Mouse (Mus musculus) embryonic facial prominence, embryonic 15.5 days (tissue): ENCODE results near the gene Pirb. TPM values are rescaled to one million over a fixed set of nuclear protein-coding genes. Genes with fewer than 3 reads are reported as not detected.
"Not testable (repeated sequence)": the region's sequence is repeated elsewhere in the genome, so short reads cannot be mapped to it uniquely, and the experiment has no call there.

Source experiments
- ATAC-seq: fragments of 200-750 bp; cut with Nextera tagmentation; 2 replicates; pipeline ENCODE4 v1.8.0; 2017; ENCODE audit warnings: low read depth, moderate TSS enrichment; ENCODE audit not compliant: insufficient number of reproducible peaks, low FRiP score, low TSS enrichment
- H3K27ac ChIP-seq: fragments of 300-500 bp; sonication (generic); replicated peaks from 2 replicates; pipeline ENCODE4 v1.5.1; 2015; ENCODE audit warnings: mild to moderate bottlenecking, inconsistent platforms
- H3K27me3 ChIP-seq: fragments of 300-500 bp; sonication (generic); 2 replicates; pipeline ENCODE4 v1.6.1; 2015; ENCODE audit warnings: inconsistent platforms
- H3K36me3 ChIP-seq: fragments of 300-500 bp; sonication (generic); 2 replicates; pipeline ENCODE4 v1.6.1; 2015; ENCODE audit warnings: mild to moderate bottlenecking, inconsistent platforms
- H3K4me1 ChIP-seq: fragments of 300-500 bp; sonication (generic); 2 replicates; pipeline ENCODE4 v1.6.1; 2015; ENCODE audit warnings: inconsistent platforms
- H3K4me2 ChIP-seq: fragments of 300-500 bp; sonication (generic); replicated peaks from 2 replicates; pipeline ENCODE4 v1.6.1; 2015; ENCODE audit warnings: mild to moderate bottlenecking, inconsistent platforms
- H3K4me3 ChIP-seq: fragments of 300-500 bp; sonication (generic); replicated peaks from 2 replicates; pipeline ENCODE4 v1.5.1; 2015; ENCODE audit warnings: mild to moderate bottlenecking, inconsistent platforms
- H3K9ac ChIP-seq: fragments of 300-500 bp; sonication (generic); 2 replicates; pipeline ENCODE4 v1.6.1; 2015; ENCODE audit warnings: inconsistent platforms
- H3K9me3 ChIP-seq: fragments of 300-500 bp; sonication (generic); replicated peaks from 2 replicates; pipeline ENCODE4 v1.6.1; 2016; ENCODE audit warnings: inconsistent platforms
- WGBS: fragments of 180-500 bp; shearing (Covaris S2); methylation state at CpG from one replicate; pipeline ENCODE4 v1.1.7; 2015; 5-methylcytosine and 5-hydroxymethylcytosine counted together
- polyA plus RNA-seq: library from polyadenylated mRNA; unstranded; fragments of >200 nt; fragmentation: Nextera tagmentation; extraction: Ambion mirVana; gene quantifications from 2 replicates; pipeline ENCODE4 v1.2.1, GENCODE M21; 2015

Pirb gene
- 1.4 and 1.6 TPM in 2 replicates for polyA plus RNA-seq

GRCm38 (mm10) chr7:3720268-3720667 lies at the start of gene Pirb:
Pirb (minus strand) TSS chr7:3720391.
- H3K4me3 ChIP-seq, H3K27me3 ChIP-seq, H3K4me1 ChIP-seq, H3K9ac ChIP-seq, H3K27ac ChIP-seq, H3K9me3 ChIP-seq, ATAC-seq, H3K36me3 ChIP-seq, H3K4me2 ChIP-seq: not testable (repeated sequence)
- 83% methylated on average over 1 of the region's 3 CpGs for WGBS

DNA sequence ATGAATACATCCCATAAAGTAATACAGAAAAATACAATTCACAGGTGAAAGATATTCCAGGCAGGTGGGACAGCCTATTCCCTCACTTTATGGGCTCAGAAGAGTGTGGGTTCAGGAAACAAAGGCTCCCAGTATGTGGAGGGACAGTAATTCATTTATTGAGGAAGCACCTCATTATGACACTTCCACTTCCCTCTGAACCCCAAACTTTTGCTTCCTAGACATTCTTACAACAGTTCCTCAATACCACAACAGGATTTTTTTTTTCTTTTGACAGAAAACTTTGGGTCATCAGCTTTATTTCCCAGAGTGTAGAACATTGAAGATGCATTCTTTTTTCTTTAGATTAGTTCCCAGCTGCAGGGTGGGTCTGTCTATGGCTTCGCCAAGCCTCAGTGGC lies 12.5 kb upstream of the Pirb start:
- not testable (repeated sequence) for H3K4me3 ChIP-seq, H3K4me2 ChIP-seq, ATAC-seq, H3K27ac ChIP-seq, H3K27me3 ChIP-seq, H3K9ac ChIP-seq, H3K4me1 ChIP-seq, H3K36me3 ChIP-seq, H3K9me3 ChIP-seq
- no CpG with 5 or more reads among the region's 1 CpGs for WGBS

DNA sequence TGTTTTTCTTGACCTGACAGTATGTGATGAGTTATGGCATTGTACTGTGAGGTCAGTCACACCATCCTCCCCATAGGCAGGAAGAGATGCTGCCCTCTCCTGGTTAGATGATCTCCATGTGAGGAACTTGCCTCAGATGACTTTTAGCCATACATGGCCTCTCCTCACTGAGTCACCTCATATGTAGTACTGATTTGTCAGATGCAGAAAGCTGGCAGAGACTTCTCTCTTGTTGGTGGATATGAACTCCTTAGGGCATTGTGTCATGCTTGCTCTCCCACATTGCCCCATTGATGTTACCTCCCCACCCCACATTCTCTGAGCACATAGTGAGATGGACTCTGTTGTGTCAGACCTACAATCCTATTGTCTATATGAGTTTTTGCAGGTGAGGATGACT lies 5.3 kb upstream of the Pirb start:
- not testable (repeated sequence) for ATAC-seq, H3K9me3 ChIP-seq, H3K36me3 ChIP-seq

GRCm38 (mm10) chr7:3715249-3715648 lies 4.9 kb downstream of the Pirb start:
- Histone ChIP-seq H3K4me2 (no peak overlapping the region), H3K4me1 (no peaks in the 10 kb centered on the region), H3K27me3 (no peaks in the 10 kb centered on the region), H3K27ac (no peak overlapping the region), H3K36me3 (no peaks in the 10 kb centered on the region), H3K9ac (no peak overlapping the region), H3K4me3 (no peak overlapping the region), H3K9me3 (no peaks in the 10 kb centered on the region)
- 62% methylated on average over 1 of the region's 1 CpGs for WGBS
- no peak for ATAC-seq

More for the DNA sequence above, 5.3 kb upstream of the Pirb start:
- not testable (repeated sequence) for H3K9ac ChIP-seq, H3K27me3 ChIP-seq, H3K4me3 ChIP-seq, H3K4me1 ChIP-seq, H3K4me2 ChIP-seq, H3K27ac ChIP-seq

DNA sequence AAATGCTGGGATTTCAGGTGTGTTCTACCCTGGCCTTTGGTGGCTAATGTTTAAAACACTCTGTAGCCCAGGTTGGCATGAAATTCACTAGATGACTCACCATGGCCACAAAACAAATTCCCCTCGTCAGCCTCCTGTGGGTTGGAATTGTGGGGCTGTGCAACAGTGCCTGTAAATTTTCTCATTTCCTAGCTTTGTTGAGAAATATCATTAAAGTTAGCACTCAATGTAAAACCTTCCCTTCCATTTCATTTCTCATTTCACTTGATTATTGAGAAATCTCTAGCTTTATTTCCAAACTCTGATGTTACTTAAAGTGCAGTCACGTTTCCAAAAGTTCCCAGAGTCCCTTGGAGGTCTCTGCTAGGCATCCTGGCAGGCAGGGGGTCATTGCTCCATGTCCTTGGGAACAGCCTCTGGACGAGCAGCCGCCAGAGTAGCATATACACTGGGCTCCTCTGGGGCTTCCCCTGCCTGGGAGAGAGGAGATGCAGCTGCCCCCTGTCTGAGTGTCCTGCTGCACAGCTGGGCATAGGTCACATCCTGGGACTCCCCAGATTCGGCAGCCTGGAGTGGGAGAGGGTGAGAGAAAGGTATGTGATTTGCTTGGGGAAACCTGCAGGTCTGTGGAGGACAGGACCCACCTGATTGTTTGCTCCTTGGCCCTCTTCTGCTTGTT lies 7.8 kb downstream of the Pirb start:
- H3K9ac ChIP-seq, result no peak overlapping the region
- ATAC-seq, result no peak

DNA sequence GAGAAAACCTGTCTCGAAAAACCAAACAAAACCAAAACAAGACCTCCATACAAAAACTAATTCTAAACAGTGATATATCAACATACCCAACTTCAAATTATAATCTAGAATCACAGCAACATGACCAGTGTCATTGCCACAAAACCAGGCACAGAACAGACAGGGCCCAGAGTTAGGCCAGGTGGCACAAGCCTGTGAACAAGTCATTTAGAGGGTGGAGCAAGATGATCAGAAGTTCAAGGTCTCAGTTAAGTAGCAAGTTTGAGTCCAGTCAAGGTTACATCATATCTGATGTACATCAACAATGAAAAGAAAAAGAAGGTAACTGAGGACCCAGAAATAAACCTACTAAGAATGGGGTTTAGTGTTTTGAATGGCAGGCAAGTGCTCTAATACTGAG lies 11.2 kb downstream of the Pirb start:
- 60% methylated on average over 1 of the region's 1 CpGs for WGBS
- Histone ChIP-seq H3K27ac (0 out of 2 replicates have a peak overlapping the region, but pooled peaks have one; percentile 17), H3K27me3 (no peaks in the 10 kb centered on the region), H3K9me3 (no peaks in the 10 kb centered on the region), H3K9ac (no peak overlapping the region), H3K4me2 (no peak overlapping the region), H3K4me3 (no peak overlapping the region), H3K4me1 (peaks cover 12% of the 10 kb centered on the region), H3K36me3 (peaks cover 26% of the 10 kb centered on the region)
- ATAC-seq, result no peak

More for the DNA sequence above, 7.8 kb downstream of the Pirb start:
- Histone ChIP-seq H3K9me3 (no peaks in the 10 kb centered on the region), H3K27me3 (no peaks in the 10 kb centered on the region), H3K36me3 (peaks cover 8% of the 10 kb centered on the region), H3K4me3 (no peak overlapping the region), H3K4me2 (no peak overlapping the region), H3K27ac (no peak overlapping the region), H3K4me1 (no peaks in the 10 kb centered on the region)
- 35% methylated on average over 5 of the region's 5 CpGs for WGBS

GRCm38 (mm10) chr7:3708447-3708980 lies 11.7 kb downstream of the Pirb start:
- H3K9ac ChIP-seq, H3K4me2 ChIP-seq, H3K27ac ChIP-seq, ATAC-seq, H3K4me3 ChIP-seq, H3K27me3 ChIP-seq, H3K9me3 ChIP-seq: not testable (repeated sequence)
- H3K4me1 ChIP-seq, result peaks cover 12% of the 10 kb centered on the region
- H3K36me3 ChIP-seq, result peaks cover 26% of the 10 kb centered on the region
- WGBS, result 29% methylated on average over 5 of the region's 5 CpGs

GRCm38 (mm10) chr7:3707568-3708413 lies 12.4 kb downstream of the Pirb start:
- WGBS, result 28% methylated on average over 7 of the region's 7 CpGs
- Histone ChIP-seq H3K27ac (peak overlapping the region; percentile 22; the same call in 1 of the 2 replicates), H3K4me2 (no peak overlapping the region), H3K27me3 (no peaks in the 10 kb centered on the region), H3K36me3 (peaks cover 26% of the 10 kb centered on the region), H3K9ac (no peak overlapping the region), H3K4me1 (peaks cover 12% of the 10 kb centered on the region), H3K9me3 (no peaks in the 10 kb centered on the region), H3K4me3 (no peak overlapping the region)
- no peak for ATAC-seq

DNA sequence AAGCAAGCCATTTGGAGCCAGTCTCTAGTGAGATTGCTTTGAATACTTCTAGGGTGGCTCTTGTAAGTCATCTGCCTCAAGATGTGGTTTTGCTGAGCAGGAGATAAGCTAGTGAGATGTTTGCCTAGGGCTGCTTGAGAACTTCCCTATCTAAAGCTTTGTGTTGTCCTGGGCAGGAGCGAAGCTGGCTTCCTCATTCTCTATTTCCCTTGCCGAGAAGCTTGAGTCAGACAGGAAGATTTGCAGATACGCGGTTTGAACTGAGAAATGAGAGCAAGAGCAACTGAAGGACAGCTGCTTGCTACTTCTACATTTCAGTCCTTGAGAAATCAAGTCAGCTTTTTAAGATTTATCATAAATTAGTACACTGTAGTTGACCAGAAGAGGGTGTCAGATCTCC lies 13.2 kb downstream of the Pirb start:
- H3K27me3 ChIP-seq, result no peaks in the 10 kb centered on the region
- no peak for ATAC-seq
- H3K36me3 ChIP-seq, result peaks cover 26% of the 10 kb centered on the region
- H3K9ac ChIP-seq, result no peak overlapping the region
- H3K4me3 ChIP-seq, result peak overlapping the region; percentile 9; the same call in 1 of the 2 replicates
- WGBS, result 56% methylated on average over 4 of the region's 4 CpGs
- H3K27ac ChIP-seq, result no peak overlapping the region; the same call in 1 of the 2 replicates
- H3K9me3 ChIP-seq, result no peaks in the 10 kb centered on the region
- no peak overlapping the region for H3K4me2 ChIP-seq
- H3K4me1 ChIP-seq, result peaks cover 12% of the 10 kb centered on the region

DNA sequence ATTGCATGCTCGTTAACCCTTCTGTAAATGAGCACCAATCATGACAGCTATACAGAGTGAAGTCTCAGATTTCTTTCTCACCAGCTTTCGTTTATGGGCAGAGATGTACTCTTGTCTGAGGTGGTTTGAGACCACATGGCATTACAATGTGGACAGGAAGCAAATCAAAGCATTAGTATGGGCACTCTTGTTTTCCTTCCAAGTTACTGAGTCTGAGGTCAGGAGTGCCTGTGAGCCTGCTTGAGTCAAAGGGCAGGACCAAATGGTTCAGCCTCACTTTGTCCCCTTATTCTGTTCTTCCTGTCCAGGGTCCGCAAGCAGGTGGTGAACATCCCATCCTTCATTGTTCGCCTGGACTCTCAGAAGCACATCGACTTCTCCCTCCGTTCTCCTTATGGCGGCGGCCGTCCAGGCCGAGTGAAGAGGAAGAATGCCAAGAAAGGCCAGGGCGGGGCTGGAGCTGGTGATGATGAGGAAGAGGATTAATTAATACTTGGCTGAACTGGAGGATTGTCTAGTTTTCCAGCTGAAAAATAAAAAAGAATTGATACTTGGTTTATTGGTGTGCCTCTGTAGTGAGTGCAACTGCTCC lies 13.8 kb downstream of the Pirb start:
- H3K4me1 ChIP-seq, result peaks cover 12% of the 10 kb centered on the region
- H3K9me3 ChIP-seq, result no peaks in the 10 kb centered on the region
- peak overlapping the region; percentile 65 for H3K4me2 ChIP-seq
- no peak overlapping the region; the same call in 1 of the 2 replicates for H3K27ac ChIP-seq
- peak overlapping the region; percentile 76 for H3K4me3 ChIP-seq
- WGBS, result 55% methylated on average over 11 of the region's 11 CpGs
- H3K36me3 ChIP-seq, result peaks cover 32% of the 10 kb centered on the region
- no peaks in the 10 kb centered on the region for H3K27me3 ChIP-seq
- ATAC-seq, result no peak
- peak overlapping the region; percentile 86; the same call in 1 of the 2 replicates for H3K9ac ChIP-seq

- Histone ChIP-seq H3K9ac (peak overlapping the region; percentile 86; the same call in 1 of the 2 replicates), H3K9me3 (no peaks in the 10 kb centered on the region), H3K4me3 (peak overlapping the region; percentile 76), H3K4me1 (peaks cover 12% of the 10 kb centered on the region), H3K36me3 (peaks cover 37% of the 10 kb centered on the region), H3K27me3 (no peaks in the 10 kb centered on the region), H3K4me2 (peak overlapping the region; percentile 65), H3K27ac (no peak overlapping the region; the same call in 1 of the 2 replicates)
- no peak for ATAC-seq
- 23% methylated on average over 6 of the region's 6 CpGs for WGBS
These were observed 14.3 kb downstream of the Pirb start for GRCm38 (mm10) chr7:3705911-3706310.
